Mouse (Mus musculus) liver, embryonic 18 days (tissue): ENCODE results near the gene Gm5662. TPM values are rescaled to one million over a fixed set of nuclear protein-coding genes. Genes with fewer than 3 reads are reported as not detected.

Experiments used
- polyA plus RNA-seq: library from polyadenylated mRNA; depleted of rRNA; stranded (reverse); fragments of >200 nt; gene quantifications from 2 replicates; pipeline ENCODE4 v1.2.3, GENCODE M21; 2012; rRNA removed

The Gm5662 gene
- polyA plus RNA-seq: not detected in 2 replicates

DNA sequence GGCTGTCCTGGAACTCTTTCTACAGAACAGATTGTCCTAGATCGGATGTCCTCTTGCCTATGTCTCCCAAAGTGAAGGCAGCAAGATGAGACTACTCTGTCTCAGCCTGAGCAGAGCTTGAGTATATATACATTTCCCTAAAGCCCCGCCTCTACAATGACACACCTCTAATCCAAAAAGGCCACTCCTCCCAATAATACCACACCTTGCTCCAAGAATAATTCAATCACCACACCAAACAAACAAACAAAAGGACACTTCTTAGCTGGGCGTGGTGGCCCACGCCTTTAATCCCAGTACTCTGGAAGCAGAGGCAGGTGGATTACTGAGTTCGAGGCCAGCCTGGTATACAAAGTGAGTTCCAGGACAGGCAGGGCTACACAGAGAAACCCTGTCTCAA, at the start of gene Gm5662:
TSS of gene Gm5662 (minus strand) at position 101 of the 400 bp plus-strand sequence.

DNA sequence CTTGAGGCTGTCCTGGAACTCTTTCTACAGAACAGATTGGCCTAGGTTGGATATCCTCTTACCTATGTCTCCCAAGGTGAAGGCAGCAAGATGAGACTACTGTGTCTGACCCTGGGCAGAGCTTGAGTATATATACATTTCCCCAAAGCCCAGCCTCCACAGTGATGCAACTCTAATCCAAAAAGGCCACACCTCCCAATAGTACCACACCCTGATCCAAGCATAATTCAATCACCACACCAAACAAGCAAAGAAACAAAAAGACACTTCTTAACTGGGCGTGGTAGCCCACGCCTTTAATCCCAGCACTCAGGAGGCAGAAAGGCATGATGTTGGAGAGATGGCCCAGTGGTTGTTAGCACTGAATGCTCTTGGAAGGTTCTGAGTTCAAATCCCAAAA, 49.6 kb upstream of the Gm5662 start, which contains the start of gene Gm5039:
TSS of gene Gm5039 (minus strand) at position 101 of the 400 bp plus-strand sequence.

DNA sequence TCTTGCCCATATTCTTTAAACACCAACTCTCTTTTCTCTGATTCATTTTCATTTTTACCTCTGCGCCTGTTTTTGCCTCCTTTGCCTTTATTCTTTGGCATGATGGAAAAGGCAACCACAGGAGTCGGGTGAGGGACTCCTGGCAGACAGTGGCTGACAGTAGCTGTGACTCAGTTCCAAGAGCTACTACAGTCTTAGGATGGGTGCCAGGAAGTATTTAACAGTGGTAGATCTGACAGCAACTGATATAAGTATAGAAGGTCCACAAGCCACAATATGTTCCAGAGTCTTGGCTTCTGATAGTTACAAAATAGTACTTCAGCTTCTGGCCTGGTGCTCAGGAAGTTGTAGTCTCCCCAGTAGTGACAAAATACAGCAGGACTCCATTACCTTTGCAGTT, 24.3 kb downstream of the Gm5662 start, which contains the start of gene Gm8332:
TSS of gene Gm8332 (minus strand) at position 101 of the 400 bp plus-strand sequence.

Other genes with a start within 250 kb of the Gm5662 start
- not detected in 2 replicates for gene Gm2056, start 247.5 kb downstream of the Gm5662 start, polyA plus RNA-seq
- not detected in 2 replicates for gene Gm16368, start 190.8 kb downstream of the Gm5662 start, polyA plus RNA-seq
- not detected in 2 replicates for gene Gm10436, start 92.4 kb downstream of the Gm5662 start, polyA plus RNA-seq
- not detected in 2 replicates for gene Gm8332, start 24.4 kb downstream of the Gm5662 start, polyA plus RNA-seq
- gene Gm5039, start 49.5 kb upstream of the Gm5662 start, polyA plus RNA-seq: not detected in 2 replicates
- gene Adck1, start 86.1 kb upstream of the Gm5662 start, polyA plus RNA-seq: 6.9 and 7.3 TPM in 2 replicates